Mouse (Mus musculus): ENCODE data around the gene Aida. TPM values are rescaled to one million over a fixed set of nuclear protein-coding genes. Genes with fewer than 3 reads are reported as not detected.
A peak's percentile ranks its signal among the peaks of the same experiment; 100 is the strongest.
"Not testable (repeated sequence)": the region's sequence is repeated elsewhere in the genome, so short reads cannot be mapped to it uniquely, and the experiment has no call there.

Gene Aida
- 10 to 100 TPM; 47.1 to 53.3 (median 49.8) TPM for total RNA-seq (2022)

DNA sequence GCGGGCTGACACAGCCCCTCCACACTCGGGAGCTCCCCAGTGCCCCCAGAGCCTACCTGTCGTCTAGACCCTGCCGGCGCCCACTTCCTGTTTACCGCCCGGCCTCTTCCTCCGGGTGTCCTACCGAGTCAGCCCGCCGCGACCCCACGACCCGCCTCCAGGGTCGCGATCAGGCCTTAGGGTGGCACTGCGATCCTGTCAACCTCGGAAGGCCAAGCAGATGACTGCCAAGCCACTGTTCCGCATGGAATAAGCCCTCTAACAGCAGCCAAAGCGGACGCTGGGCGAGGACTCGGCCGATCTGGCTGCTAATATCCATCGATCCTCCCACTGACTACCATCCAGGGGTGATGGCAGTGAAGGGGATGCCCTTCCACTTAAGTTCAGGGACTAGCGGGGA lies at the start of gene Aida:
Gene Aida (plus strand): TSS at position 126 of the 400 bp plus-strand sequence.
- DNase-seq (ENCODE audit: low spot score in 2 of 2), result peak in 1 of 2 experiments; percentile 18

DNA sequence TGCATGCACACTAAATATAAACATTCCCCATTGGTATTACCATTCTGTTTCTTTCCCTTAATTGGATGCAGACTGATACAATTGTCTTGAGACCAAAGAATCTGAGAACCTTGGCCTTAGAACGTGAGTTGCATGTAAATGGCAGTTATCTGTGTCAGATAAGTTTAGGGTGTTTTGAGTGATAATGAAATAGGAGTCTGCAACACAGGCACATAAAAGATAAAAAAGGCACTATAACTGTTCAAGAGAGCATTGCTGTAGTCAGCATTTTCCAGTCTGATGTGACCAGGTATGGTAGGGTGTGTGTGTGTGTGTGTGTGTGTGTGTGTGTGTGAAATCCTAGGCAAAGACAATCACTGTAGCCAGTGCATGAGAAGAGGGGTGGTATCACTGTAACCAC lies 48.2 kb upstream of the Aida start:
- no peak for DNase-seq (ENCODE audit: low spot score in 2 of 2)

DNA sequence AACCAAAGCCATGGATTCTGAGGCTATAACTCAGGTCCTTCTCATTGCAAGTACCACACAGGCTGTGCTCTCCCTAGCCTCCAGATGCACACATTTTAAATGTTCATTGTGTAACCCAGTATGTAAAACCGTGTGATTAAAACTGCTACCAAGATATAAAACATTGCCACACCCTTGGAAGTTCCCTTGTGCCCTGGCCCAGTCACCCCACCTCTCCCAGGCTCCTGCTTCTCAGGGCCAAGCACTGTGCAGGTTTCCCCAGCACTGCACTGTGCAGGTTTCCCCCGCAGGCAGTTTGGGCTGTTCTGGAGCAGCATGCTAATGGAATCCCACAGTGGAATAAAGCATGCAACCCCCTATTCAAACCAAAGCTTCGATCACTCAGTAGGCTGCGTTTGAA lies 45.8 kb upstream of the Aida start:
- no peak for DNase-seq (ENCODE audit: low spot score in 2 of 2)

DNA sequence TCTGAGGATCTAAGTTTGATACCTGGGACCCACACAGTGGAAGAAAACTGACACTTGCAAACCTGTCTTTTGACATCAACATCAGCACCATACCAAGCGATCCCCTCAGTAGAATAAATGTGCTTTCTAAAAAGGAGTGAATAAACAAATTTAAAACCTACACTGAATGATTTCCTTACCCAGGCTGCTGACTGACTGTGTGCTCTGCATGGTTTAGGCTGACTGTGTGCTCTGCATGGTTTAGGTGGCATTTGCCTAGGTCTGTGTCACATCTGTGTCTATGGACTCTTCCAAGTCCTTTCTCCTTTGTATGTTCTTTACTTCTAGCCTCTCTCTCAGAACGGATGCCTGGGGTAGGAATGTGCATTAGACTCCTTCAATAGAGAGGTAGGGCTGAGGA lies 44.6 kb upstream of the Aida start:
- no peak for DNase-seq (ENCODE audit: low spot score in 2 of 2)

DNA sequence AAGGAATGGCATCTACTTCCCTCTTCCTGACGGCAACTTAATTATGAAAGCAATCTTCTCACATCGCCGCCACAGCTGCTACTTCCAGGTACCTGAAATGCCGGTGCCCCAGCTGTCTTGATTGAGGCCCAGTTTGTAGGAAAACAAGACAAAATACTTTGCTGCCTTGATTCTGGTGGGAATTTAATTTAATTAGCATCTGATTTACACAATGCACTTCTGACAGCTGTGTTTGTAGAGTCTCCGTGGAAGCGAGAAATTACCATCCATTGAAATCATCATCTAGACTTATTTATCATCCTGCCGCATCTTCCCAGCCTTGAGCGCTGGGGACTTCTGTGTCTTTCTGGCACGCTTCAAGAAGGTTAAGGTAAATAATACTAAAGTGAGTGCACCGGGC lies 43.8 kb upstream of the Aida start:
- DNase-seq (ENCODE audit: low spot score in 2 of 2), result peak in 1 of 2 experiments; percentile 6

DNA sequence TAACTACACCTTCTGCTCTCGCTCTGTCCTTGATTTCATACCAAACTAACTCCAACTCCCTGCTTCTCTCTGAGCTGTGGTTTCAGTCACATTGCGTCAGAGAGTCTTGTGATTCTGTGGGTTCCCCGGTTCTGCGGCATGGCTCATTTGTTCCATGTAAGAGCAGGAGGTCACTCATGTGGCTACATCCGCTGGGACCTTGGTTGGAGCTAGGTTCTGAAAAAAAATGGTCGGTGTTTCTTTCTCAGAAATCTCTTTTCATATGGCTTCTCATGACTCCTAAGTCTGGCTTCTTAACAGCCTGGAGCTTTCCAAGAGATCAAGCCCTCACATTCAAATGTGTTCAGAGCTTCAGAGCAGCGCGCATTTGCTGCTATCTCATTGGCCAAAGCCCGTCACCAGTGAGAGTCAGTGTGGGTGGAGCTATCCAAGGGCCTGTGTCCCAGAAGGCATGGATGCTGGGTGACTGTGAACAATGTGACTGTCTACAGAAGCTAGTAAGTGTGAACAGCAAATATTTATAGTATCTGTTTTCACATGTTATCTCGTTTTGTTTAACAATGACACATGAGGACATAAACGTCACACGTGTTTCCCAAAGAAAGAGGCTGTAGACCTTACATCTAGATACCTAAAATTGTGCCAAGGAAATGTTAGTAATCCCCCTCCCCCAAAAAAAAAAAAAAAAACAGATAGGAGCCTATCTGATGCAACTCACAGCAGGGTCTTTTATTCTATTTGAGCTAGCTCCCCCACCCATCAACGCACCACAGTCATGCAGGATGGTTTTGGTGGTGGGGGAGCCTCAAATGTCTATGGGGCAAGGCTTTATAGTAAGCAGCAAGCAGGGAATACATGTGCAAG lies 32.0 kb upstream of the Aida start:
- DNase-seq (ENCODE audit: low spot score in 2 of 2), result no peak

DNA sequence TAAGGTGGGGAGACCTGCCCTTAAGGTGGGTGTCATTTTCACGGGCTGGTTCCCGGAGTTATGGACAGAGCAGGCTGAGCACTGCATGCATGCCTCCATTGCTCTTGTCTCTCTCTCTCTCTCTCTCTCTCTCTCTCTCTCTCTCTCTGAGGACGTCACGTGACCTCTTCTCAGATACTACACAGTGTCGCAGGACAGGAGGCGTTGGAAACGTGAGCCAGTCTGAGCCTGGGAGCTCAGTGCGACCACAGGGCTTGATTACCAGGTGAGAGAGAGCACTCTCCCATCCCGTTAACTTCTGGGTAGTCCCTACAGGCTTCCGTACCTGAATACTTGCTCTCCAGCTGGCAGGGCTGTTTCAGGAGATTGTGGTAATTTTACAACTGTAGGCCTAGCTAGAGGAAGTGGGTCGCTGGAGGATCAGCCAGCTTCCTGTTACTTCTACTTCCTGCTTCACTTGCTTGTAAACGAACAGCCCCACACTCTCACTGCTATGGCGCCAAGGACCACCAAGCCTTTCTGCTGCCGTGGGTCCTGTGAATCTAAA lies 30.4 kb upstream of the Aida start:
- no peak for DNase-seq (ENCODE audit: low spot score in 2 of 2)

DNA sequence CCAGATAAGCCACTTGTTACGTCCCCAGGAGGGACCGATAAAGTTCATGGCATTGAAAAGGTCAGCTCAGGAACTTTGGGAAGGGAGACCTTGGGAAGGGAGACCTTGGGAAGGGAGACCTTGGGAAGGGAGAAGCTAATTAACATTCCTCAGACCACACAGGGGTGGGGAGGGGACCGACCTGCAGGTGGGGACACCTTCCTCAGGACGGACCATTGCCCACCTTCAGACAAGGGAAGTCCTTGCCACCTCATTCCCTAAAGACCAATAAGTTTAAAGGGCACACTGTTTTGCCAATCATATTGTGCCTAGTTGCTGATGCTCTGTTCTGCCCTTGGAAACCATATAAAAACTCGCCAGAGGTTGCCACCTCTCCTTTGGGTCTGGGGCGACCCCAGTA lies 28.7 kb upstream of the Aida start:
- no peak for DNase-seq (ENCODE audit: low spot score in 2 of 2)

DNA sequence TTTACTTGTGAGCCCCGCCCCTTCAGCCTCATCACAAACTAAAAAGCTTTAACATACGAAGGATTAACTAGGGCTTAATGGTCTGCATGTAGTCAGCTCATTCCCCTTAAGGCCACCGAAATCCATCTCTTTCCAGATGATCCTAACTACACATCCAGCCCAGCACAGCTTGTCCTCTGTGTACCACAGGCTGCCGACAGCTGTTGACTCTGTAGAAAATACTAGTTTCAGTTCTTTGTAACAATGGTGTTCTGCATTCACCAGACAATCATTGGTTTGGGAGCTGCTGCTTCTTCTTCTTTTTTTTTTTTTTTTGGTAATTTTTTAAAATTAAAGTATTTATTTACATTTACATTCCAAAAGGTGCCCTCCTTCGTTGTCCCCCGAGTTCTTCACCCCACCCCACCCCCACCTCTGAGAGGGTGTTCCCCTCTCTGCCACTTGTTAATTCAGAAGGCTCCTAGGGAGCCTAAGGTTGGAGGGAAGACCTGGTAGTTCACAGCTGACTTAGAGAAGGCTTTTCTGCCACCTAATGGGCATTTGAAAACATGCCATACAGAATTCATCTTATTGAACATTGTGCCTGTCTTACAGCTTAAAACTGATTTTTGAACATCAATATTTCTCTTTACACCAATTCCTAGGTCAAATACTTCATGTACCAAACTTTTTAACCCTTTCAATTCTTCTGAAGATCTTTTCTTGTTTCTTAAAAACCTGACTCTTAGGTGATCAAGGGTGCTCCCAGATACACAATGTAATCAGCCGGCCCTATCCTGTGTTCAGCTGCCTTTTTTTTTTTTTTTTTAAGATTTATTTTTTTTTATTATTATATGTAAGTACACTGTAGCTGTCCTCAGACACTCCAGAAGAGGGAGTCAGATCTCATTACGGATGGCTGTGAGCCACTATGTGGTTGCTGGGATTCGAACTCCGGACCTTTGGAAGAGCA lies 23.2 kb upstream of the Aida start:
- no peak for DNase-seq (ENCODE audit: low spot score in 2 of 2)

DNA sequence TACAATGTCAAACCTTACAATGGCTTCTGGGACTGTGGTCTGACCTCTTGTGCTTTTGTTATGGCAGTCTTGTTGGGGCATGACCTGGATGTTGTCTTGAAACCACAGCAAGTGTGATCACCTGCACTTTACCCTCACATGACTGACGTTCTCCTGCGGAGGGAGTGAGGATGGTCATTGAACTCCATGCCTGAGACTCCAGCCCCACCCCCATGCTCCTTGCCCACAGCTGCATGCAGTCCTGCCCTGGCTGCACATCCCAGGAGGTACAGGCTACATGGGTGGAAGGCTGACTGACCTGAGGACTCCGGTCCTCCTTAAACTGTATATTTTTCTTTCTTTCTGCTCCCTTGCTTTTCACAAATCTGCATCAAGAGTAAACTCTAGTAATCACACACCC lies 22.0 kb upstream of the Aida start:
- DNase-seq (ENCODE audit: low spot score in 2 of 2), result no peak

DNA sequence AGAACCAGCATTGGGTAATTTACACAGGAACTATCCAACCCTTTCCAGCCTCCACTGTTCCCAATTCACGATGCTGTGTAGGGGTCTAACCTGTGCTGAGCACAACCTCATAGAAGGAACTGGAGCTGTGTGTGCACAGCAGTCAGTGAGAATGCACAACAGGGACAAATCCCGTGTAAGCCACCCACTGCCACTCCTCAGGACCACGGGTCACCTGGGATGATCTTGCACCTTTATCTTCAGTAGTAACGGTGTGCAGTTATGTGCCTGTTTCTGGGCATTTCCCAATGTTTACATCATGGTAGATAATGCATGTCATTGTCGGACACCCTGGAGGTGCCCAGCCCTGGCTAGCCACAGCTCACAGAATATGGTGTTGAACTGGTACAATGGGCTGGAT lies 20.6 kb upstream of the Aida start:
- no peak for DNase-seq (ENCODE audit: low spot score in 2 of 2)

DNA sequence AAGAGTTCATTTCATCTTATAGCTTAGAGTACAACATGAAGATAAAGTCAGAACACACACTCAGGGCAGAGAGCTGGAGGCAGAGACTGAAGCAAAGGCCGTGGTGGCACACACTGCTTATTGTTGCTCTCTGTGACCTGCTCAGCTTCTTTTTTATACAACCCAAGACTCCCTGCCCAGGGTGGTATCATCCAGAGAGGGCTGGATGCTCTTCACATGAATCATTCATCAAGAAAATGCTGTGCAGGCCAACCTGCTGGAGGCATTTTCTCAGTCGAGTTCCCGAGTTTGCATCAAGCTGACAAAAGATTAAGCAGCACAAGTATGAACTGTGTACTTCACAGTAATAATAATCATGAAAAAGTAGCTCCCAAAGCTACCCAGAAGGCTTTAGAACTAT lies 8.0 kb upstream of the Aida start:
- no peak for DNase-seq (ENCODE audit: low spot score in 2 of 2)

DNA sequence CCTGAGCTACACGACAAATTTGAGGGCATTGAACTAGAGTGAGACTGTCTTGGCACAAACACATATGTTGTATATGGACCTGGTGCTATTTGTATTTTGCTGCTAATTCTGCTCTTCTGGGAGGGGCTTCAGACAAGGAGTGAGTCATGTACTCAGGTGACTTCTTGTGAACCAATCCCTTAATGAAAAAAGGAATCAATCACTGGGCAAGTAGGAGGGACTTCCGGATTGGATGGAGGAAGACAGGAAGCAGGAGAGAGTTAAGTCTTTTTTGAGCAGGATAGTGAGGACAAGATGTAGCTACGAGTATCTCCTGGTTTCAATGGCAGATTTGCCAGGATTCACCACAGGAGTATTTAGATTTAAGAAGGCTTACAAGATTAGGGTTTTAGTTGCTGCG lies 6.8 kb upstream of the Aida start:
- DNase-seq (ENCODE audit: low spot score in 2 of 2), result no peak

DNA sequence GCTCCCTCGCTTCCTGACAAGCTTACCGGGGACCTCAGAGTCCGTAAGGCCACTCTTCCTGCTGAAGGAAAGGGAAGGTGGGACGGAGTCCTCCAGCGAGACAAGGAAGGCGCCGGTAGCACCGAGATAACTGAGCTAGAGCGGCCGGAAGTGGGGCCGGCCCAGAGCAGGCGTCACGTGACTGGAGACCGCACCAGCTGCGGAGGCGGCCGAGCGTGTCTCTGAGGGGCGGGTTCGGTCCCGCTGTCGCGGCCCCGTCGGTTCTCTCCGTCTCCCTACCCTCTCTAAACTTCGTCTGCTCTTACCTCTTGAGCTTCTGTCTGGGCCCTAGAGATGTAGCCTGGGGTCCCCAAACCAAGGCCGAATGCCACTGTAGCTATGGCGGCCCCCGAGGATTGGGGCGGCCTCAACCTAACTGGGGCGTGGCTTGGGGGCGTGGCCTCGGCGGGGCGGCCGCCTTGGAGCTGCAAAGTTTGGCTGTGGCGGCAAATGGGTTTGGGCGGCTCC lies 540 bp downstream of the Aida start, which contains the start of gene Brox:
Gene Brox (minus strand): TSS at position 393 of the 507 bp plus-strand sequence.
- peak; percentile 87 to 91 for DNase-seq (ENCODE audit: low spot score in 2 of 2)

DNA sequence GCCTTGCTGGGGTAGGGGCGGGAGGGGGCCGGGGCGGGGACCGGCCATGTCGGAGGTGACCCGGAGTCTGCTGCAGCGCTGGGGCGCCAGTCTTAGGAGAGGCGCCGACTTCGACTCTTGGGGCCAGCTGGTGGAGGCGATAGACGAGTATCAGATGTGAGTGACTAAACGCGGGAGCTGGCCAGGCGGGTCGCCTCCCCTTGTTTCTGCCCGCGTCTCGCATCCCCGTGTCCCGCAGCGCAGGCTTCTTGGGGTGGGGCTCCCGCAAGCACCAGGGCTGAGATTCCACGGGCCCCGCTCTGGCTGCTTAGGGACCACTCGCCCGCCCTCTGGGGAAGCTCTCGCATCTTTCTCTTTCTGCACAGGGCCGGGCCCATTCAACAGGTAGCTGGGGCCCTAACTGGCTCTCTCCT lies 1.1 kb downstream of the Aida start:
- no peak for DNase-seq (ENCODE audit: low spot score in 2 of 2)

DNA sequence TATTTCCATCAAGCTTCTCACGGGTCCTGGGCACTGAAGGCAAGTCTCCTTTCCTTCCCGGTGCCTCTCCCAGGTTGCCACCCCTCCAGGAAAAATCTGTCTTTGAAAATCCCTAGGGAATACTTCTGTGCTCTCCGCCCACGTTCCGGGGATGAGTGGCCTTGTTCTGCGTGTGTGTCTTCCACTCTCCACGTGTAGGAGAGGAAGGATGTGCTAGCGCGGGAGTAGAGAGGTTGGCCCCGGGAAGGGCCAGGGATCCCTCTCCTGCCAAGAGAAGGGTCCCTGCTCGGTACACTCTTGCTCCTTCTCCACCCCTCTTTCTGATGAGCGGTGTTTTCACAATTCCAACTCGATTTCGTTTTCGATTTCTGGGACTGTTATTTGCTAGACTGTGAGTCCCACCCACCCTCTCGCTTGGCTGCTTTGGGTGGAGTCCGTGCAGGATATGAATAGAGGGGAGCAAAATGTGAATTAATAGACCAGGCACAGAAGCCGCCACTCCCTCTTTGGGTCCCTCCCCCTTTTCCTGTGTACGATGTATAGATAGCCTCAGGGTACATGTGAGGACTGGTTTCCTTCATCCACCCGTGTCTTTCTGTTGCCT lies 1.6 kb downstream of the Aida start:
- peak; percentile 25 to 35 for DNase-seq (ENCODE audit: low spot score in 2 of 2)

DNA sequence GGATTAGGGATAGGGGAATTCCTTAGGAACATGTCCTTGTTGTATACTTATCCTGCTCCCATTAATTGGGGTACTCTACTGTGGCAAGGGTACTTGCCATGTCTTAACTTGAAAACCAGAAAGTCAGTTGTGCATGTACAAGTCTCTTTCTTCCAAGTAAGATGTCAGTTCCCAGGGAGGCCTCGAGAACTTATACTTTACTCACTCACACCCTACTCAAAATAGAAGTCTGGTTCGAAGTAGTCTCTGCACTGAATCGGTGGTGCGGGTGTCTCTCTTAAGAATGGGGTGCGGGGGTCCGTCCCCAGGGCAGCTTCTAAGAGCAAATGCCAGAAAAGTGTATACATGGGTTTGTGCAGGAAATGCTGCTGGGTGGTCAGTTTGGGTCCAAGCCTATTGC lies 2.8 kb downstream of the Aida start:
- peak; percentile 96 to 97 for DNase-seq (ENCODE audit: low spot score in 2 of 2)

DNA sequence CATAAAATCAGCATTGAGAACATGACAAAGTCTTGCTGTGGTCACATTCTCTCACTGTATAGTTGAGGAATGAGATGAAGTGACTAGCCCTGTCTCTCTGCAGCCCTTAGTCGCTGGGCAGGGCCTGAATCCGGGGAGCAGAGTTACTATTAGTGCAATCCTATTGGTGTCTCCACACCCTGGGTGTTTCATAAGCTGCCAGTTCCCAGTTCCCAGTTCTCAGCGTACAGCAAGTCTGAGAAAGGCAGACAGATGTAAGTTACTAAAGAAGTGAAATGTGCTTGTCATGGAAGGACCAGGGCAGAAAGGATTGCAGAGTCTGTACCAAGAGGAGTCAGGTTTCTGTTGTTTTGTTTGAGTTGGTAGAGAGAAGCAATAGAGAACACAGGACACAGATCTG lies 11.2 kb downstream of the Aida start:
- no peak for DNase-seq (ENCODE audit: low spot score in 2 of 2)

DNA sequence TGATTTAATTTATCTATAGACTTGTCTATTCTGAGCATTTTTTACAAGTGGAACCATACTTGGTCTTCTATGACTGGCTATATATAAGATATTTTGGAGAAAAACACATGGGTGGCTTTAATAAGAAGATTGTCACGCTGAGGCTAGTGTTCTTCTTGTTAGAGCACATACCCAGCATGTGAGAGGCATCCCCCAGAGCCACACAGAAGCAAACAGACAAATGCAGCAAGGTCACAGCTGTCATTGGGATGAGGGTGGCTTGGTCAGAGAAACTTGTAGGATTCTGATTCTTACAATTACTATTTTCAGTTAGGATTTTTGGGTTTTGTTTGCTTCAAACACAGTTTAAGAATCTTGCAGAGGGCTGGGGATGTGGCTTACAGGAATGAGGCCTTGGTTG lies 12.1 kb downstream of the Aida start:
- DNase-seq (ENCODE audit: low spot score in 2 of 2), result no peak

DNA sequence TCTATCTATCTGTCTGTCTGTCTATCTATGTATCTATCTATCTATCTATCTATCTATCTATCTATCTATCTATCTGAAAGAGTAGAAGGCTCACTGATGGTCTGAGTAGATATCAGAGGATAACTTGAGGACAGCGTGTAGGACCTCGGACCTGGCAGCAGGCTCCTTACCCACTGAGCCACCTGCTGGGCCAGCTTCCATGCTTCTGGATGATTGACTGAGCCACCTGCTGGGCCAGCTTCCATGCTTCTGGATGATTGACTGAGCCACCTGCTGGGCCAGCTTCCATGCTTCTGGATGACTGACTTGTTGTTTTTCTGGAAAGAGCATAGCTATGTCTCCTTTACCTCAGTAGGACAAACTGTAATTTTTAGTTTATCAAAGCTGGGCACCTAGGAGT lies 13.2 kb downstream of the Aida start:
- not testable (repeated sequence) for DNase-seq (ENCODE audit: low spot score in 2 of 2)

DNA sequence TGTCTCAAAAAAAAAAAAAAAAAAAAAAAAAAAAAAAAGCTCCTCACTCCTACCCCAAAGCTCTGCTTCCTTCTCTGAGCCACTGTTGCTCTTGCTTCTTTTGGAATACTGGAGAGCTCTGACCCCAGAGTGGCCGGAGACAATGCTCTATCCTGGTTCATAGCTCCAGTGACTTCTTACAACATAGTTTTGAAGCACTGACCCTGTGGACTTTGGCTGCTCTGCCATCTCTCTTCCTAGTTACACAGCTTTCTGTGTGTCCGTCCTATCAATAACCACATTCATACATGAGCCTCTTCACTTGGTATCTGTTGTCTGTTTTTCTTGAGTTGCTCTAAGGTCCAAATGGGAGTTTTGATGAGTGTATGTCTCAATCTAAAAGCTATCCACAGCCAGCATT lies 15.7 kb downstream of the Aida start:
- DNase-seq (ENCODE audit: low spot score in 2 of 2), result no peak

All from layer of hippocampus, adult 8-10 months (tissue).